Mouse (Mus musculus): ENCODE measurements around the gene Sspn. TPM values are rescaled to one million over a fixed set of nuclear protein-coding genes. Genes with fewer than 3 reads are reported as not detected.
A peak's percentile ranks its signal among the peaks of the same experiment; 100 is the strongest.

Sspn gene
- polyA plus RNA-seq, 1 experiment = 16.8 TPM

- Histone ChIP-seq H3K36me3 (ENCODE audit: control insufficient read depth, insufficient read depth) (no peaks in the 10 kb centered on the region), H3K79me2 (ENCODE audit: control insufficient read depth, insufficient read depth) (no peaks in the 10 kb centered on the region), H3ac (ENCODE audit: control insufficient read depth, insufficient read length) (no peak overlapping the region), H3K4me2 (ENCODE audit: low read depth) (no peak overlapping the region), H3K4me3 (no peak overlapping the region), H3K27me3 (ENCODE audit: control insufficient read depth, insufficient read depth, insufficient read length) (no peaks in the 10 kb centered on the region)
- TF ChIP-seq MYOG (IDR thresholded peaks at IDR 0.05; ENCODE audit: control insufficient read depth in 1 of 3, insufficient read depth in 1 of 3, insufficient read length in 2 of 3, low read depth in 2 of 3) (no peak), CEBPB (IDR thresholded peaks at IDR 0.05; ENCODE audit: insufficient read depth, poor library complexity, severe bottlenecking) (no peak), MYOD1 (IDR thresholded peaks at IDR 0.05; ENCODE audit: control insufficient read depth in 1 of 3, insufficient read length in 2 of 3, low read depth in 2 of 3) (no peak), TCF12 (IDR thresholded peaks at IDR 0.05; ENCODE audit: insufficient read depth, poor library complexity, severe bottlenecking) (no peak), E2F4 (IDR thresholded peaks at IDR 0.05; ENCODE audit: insufficient read depth) (no peak), MAX (IDR thresholded peaks at IDR 0.05; ENCODE audit: low read depth) (no peak), USF1 (IDR thresholded peaks at IDR 0.05; ENCODE audit: low read depth) (no peak), TCF3 (IDR thresholded peaks at IDR 0.05; ENCODE audit: insufficient read length, low read depth) (no peak), REST (IDR thresholded peaks at IDR 0.05; ENCODE audit: insufficient read depth, insufficient read length) (no peak), POLR2A (IDR thresholded peaks at IDR 0.05; ENCODE audit: insufficient read length, low read depth) (no peak), POLR2AphosphoS2 (IDR thresholded peaks at IDR 0.05; ENCODE audit: insufficient read length, low read depth) (no peak), SRF (IDR thresholded peaks at IDR 0.05; ENCODE audit: control insufficient read depth, insufficient read length, low read depth) (no peak)
Measured at GRCm38 (mm10) chr6:145909943-145910342, 21.5 kb upstream of the Sspn start.

GRCm38 (mm10) chr6:145910469-145911426 is 20.7 kb upstream of the Sspn start:
- H3K36me3 ChIP-seq (ENCODE audit: control insufficient read depth, insufficient read depth) = no peaks in the 10 kb centered on the region
- TF ChIP-seq SRF (IDR thresholded peaks at IDR 0.05; ENCODE audit: control insufficient read depth, insufficient read length, low read depth) (peak; percentile 60), POLR2AphosphoS2 (IDR thresholded peaks at IDR 0.05; ENCODE audit: insufficient read length, low read depth) (no peak), TCF3 (IDR thresholded peaks at IDR 0.05; ENCODE audit: insufficient read length, low read depth) (no peak)
- H3K79me2 ChIP-seq (ENCODE audit: control insufficient read depth, insufficient read depth) = no peaks in the 10 kb centered on the region
- H3K4me3 ChIP-seq = no peak overlapping the region
- no peak overlapping the region for H3ac ChIP-seq (ENCODE audit: control insufficient read depth, insufficient read length)
- H3K4me2 ChIP-seq (ENCODE audit: low read depth) = no peak overlapping the region
- H3K27me3 ChIP-seq (ENCODE audit: control insufficient read depth, insufficient read depth, insufficient read length) = no peaks in the 10 kb centered on the region

- no peaks in the 10 kb centered on the region for H3K79me2 ChIP-seq (ENCODE audit: control insufficient read depth, insufficient read depth)
- no peak overlapping the region for H3K4me3 ChIP-seq
- TF ChIP-seq POLR2A (IDR thresholded peaks at IDR 0.05; ENCODE audit: insufficient read length, low read depth) = no peak
- TF ChIP-seq E2F4 (IDR thresholded peaks at IDR 0.05; ENCODE audit: insufficient read depth) = no peak
- peak; percentile 74 for TF ChIP-seq TCF3 (IDR thresholded peaks at IDR 0.05; ENCODE audit: insufficient read length, low read depth)
- TF ChIP-seq MAX (IDR thresholded peaks at IDR 0.05; ENCODE audit: low read depth) = no peak
- peak in 2 of 3 experiments; percentile 23 to 88 for TF ChIP-seq MYOG (IDR thresholded peaks at IDR 0.05; ENCODE audit: control insufficient read depth in 1 of 3, insufficient read depth in 1 of 3, insufficient read length in 2 of 3, low read depth in 2 of 3)
- no peak for TF ChIP-seq SRF (IDR thresholded peaks at IDR 0.05; ENCODE audit: control insufficient read depth, insufficient read length, low read depth)
- no peak for TF ChIP-seq POLR2AphosphoS2 (IDR thresholded peaks at IDR 0.05; ENCODE audit: insufficient read length, low read depth)
- peak in 2 of 3 experiments; percentile 95 for TF ChIP-seq MYOD1 (IDR thresholded peaks at IDR 0.05; ENCODE audit: control insufficient read depth in 1 of 3, insufficient read length in 2 of 3, low read depth in 2 of 3)
- TF ChIP-seq CEBPB (IDR thresholded peaks at IDR 0.05; ENCODE audit: insufficient read depth, poor library complexity, severe bottlenecking) = no peak
- no peak overlapping the region for H3ac ChIP-seq (ENCODE audit: control insufficient read depth, insufficient read length)
- H3K4me2 ChIP-seq (ENCODE audit: low read depth) = no peak overlapping the region
- H3K36me3 ChIP-seq (ENCODE audit: control insufficient read depth, insufficient read depth) = no peaks in the 10 kb centered on the region
- no peaks in the 10 kb centered on the region for H3K27me3 ChIP-seq (ENCODE audit: control insufficient read depth, insufficient read depth, insufficient read length)
Measured at GRCm38 (mm10) chr6:145912232-145912631, 19.2 kb upstream of the Sspn start.

- Histone ChIP-seq H3K4me2 (ENCODE audit: low read depth) (no peak overlapping the region), H3K4me3 (no peak overlapping the region), H3K79me2 (ENCODE audit: control insufficient read depth, insufficient read depth) (no peaks in the 10 kb centered on the region), H3K27me3 (ENCODE audit: control insufficient read depth, insufficient read depth, insufficient read length) (no peaks in the 10 kb centered on the region), H3K36me3 (ENCODE audit: control insufficient read depth, insufficient read depth) (no peaks in the 10 kb centered on the region), H3ac (ENCODE audit: control insufficient read depth, insufficient read length) (no peak overlapping the region)
- TF ChIP-seq MYOG (IDR thresholded peaks at IDR 0.05; ENCODE audit: control insufficient read depth in 1 of 3, insufficient read depth in 1 of 3, insufficient read length in 2 of 3, low read depth in 2 of 3) = no peak
- TF ChIP-seq USF1 (IDR thresholded peaks at IDR 0.05; ENCODE audit: low read depth) = no peak
- TF ChIP-seq TCF12 (IDR thresholded peaks at IDR 0.05; ENCODE audit: insufficient read depth, poor library complexity, severe bottlenecking) = no peak
- no peak for TF ChIP-seq CEBPB (IDR thresholded peaks at IDR 0.05; ENCODE audit: insufficient read depth, poor library complexity, severe bottlenecking)
- no peak for TF ChIP-seq POLR2A (IDR thresholded peaks at IDR 0.05; ENCODE audit: insufficient read length, low read depth)
- no peak for TF ChIP-seq E2F4 (IDR thresholded peaks at IDR 0.05; ENCODE audit: insufficient read depth)
- no peak for TF ChIP-seq SRF (IDR thresholded peaks at IDR 0.05; ENCODE audit: control insufficient read depth, insufficient read length, low read depth)
- no peak for TF ChIP-seq REST (IDR thresholded peaks at IDR 0.05; ENCODE audit: insufficient read depth, insufficient read length)
- no peak for TF ChIP-seq MAX (IDR thresholded peaks at IDR 0.05; ENCODE audit: low read depth)
Measured at GRCm38 (mm10) chr6:145915435-145915834, 16.0 kb upstream of the Sspn start.

- no peak overlapping the region for H3K4me3 ChIP-seq
- no peak overlapping the region for H3ac ChIP-seq (ENCODE audit: control insufficient read depth, insufficient read length)
- H3K36me3 ChIP-seq (ENCODE audit: control insufficient read depth, insufficient read depth) = no peaks in the 10 kb centered on the region
- H3K27me3 ChIP-seq (ENCODE audit: control insufficient read depth, insufficient read depth, insufficient read length) = no peaks in the 10 kb centered on the region
- no peak overlapping the region for H3K4me2 ChIP-seq (ENCODE audit: low read depth)
- TF ChIP-seq POLR2AphosphoS2 (IDR thresholded peaks at IDR 0.05; ENCODE audit: insufficient read length, low read depth) (no peak), MAX (IDR thresholded peaks at IDR 0.05; ENCODE audit: low read depth) (no peak), USF1 (IDR thresholded peaks at IDR 0.05; ENCODE audit: low read depth) (no peak), MYOD1 (IDR thresholded peaks at IDR 0.05; ENCODE audit: control insufficient read depth in 1 of 3, insufficient read length in 2 of 3, low read depth in 2 of 3) (no peak), TCF12 (IDR thresholded peaks at IDR 0.05; ENCODE audit: insufficient read depth, poor library complexity, severe bottlenecking) (no peak), TCF3 (IDR thresholded peaks at IDR 0.05; ENCODE audit: insufficient read length, low read depth) (no peak), SRF (IDR thresholded peaks at IDR 0.05; ENCODE audit: control insufficient read depth, insufficient read length, low read depth) (no peak), MYOG (IDR thresholded peaks at IDR 0.05; ENCODE audit: control insufficient read depth in 1 of 3, insufficient read depth in 1 of 3, insufficient read length in 2 of 3, low read depth in 2 of 3) (no peak), E2F4 (IDR thresholded peaks at IDR 0.05; ENCODE audit: insufficient read depth) (no peak), POLR2A (IDR thresholded peaks at IDR 0.05; ENCODE audit: insufficient read length, low read depth) (no peak), REST (IDR thresholded peaks at IDR 0.05; ENCODE audit: insufficient read depth, insufficient read length) (no peak), CEBPB (IDR thresholded peaks at IDR 0.05; ENCODE audit: insufficient read depth, poor library complexity, severe bottlenecking) (no peak)
- no peaks in the 10 kb centered on the region for H3K79me2 ChIP-seq (ENCODE audit: control insufficient read depth, insufficient read depth)
Measured at GRCm38 (mm10) chr6:145916401-145916800, 15.0 kb upstream of the Sspn start.

Data from myocyte (in vitro differentiated cells).